Mouse (Mus musculus) 3T3-L1 (cell line): ENCODE measurements around the gene Adgrg6.

Experiments
- DNase-seq: peaks from one replicate; pipeline ENCODE4 v3.0.0-alpha.2; 2015; ENCODE audit warnings: low read depth, low spot score

The Adgrg6 gene

DNA sequence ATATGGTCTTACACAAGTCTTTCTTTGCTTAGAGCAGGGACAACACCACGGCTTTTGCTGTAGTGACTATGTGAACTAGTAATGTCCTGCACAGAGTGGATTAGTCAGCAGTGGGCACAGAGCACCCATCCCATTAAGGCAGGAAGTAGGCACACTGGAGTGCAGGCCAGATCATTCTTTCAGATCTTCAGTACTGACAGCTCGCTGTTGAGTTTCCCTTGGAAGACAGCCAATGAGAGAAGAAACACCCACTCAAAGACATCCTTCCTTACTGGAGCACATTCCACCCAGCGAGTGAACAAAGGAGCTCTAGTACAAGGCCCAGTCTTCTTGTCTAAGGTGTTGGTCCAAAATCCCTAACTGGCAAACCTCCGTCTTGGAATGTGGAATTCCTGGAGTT, 53.6 kb downstream of the Adgrg6 start:
- peak; percentile 67 for DNase-seq

DNA sequence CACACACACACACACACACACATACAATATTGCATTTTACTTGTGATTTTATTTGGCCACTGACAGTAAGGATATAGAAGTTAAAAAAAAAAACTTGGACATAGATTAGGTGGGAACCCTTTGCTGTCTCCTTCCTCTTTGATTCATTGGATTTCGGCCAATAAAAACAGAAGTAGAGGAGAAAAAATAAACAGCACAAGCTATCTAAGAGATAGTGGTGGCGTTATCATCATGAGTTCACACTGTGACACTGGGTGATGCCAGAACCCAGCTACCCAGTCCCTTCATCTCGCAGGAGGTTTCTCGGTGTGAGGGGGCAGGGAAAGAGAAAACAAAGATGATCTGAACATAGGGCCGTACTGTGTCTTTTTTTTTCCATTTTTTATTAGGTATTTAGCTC, 62.2 kb downstream of the Adgrg6 start:
- no peak for DNase-seq

DNA sequence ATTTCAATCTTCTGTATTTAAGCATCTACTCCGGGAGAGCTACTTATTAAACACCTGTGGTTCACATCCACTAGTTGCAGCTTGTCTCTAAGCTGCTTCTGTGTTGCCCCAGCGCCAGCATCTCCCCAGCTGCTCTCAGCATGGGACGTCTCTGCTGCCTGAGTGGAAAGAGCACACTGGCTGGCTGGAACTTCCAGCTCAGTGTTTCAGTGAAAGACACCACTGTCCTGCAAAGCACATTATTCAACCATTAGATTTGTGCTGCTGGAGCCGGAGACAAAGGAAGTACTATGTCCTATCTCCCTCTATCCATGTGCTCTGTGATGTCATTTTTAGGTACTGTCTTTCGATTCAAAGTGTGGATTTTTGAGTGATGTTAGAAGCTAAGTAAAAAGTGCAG, 63.0 kb downstream of the Adgrg6 start:
- no peak for DNase-seq

DNA sequence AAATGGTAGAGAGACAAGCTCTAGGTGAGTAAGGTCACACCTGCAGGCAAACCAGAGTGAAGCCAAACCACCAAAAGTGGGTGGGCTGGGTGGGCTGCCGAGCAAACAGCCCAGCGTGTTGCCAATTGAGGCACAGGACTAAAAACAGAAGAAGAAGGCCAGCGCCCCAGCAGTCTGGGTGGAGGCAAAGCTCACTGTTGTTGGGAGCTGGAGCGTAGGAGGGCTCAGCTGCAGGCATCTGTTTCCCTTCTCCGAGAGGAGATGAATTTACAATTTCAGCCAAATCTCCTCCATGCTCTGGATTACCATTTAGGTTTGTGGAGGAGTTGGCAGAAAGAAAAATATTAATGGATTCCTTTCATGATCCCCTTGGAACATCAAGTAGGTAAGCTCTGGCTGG, 64.5 kb downstream of the Adgrg6 start:
- no peak for DNase-seq

- no peak for DNase-seq
These were observed 69.1 kb downstream of the Adgrg6 start for GRCm38 (mm10) chr10:14476393-14476792.

- DNase-seq: no peak
These were observed 69.8 kb downstream of the Adgrg6 start for GRCm38 (mm10) chr10:14475641-14476040.

DNA sequence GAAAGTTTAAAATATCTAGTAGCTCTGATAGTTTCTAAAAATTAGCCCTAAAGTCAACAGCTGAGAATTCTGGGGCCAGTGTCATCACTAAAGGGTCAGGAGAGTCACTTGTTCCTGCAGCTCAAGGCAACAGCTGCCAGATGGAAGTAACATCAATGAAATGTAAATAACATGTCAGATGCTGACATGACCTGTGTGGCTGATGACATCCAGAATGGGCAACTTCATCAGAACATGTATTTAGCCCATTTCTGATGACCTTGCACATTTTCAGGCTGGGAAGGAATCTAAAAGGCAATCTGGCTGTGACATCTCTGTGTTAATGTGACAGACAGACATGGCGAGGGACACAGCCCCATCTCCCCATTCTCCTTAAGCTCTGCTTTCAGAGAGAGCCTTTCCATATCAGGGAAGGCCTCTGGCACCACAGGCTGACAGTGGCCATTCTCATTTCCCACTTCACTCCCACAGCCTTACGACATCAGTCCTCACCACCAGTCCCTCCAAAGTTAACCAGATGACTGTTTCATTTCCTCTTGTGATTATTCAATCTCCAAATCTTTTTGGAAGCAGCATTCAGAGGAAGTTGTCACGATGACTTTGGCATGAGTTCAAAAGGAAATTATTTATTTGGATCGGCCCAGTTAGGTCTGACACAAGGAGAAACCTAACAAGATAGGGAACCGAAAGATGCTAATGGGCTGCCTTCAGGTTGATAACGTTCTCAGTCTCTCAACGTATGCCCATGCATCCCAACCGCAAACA, 70.7 kb downstream of the Adgrg6 start:
- no peak for DNase-seq

DNA sequence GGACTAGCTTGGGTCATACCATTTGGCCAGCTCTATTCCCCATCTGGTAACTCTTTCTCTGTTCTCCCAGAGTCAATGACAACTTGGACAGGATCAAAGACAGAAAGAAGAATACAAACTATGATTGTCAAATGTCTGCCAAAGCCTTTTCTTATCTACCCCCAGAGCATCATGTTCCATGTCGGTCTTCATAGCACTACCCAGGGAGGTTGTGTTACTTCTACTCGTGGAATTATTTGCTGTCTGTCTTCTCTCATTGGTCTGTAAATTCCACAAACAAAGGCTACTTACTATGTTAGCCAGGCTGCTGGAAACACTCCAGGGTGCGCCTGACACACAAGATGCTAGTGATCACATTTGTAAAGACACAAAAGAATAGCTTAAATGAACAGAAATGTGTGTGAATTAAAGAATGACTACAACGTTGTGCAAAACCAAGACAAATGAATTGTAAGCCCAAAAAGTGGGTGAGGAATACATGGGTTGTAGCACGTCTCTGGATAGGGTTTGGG, 74.4 kb downstream of the Adgrg6 start:
- no peak for DNase-seq

DNA sequence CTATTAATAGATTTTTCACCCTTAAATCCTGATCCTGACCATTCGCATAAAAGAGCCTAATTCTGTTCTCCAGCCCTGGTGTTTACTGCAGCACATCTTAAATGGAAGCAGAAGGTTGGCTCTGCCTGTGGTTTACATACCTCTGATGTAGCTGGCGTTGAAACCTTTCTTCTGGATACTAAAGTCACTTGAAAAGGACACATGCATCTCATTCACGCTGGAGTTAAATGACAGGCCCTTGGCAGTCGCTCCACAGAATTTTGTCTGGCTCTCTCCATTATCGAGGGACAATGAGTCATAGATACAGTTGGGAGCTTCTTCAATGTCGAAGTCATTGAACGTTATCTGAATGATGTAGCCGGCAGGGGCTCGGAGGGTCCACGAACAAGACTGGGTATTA, 76.8 kb downstream of the Adgrg6 start:
- no peak for DNase-seq

DNA sequence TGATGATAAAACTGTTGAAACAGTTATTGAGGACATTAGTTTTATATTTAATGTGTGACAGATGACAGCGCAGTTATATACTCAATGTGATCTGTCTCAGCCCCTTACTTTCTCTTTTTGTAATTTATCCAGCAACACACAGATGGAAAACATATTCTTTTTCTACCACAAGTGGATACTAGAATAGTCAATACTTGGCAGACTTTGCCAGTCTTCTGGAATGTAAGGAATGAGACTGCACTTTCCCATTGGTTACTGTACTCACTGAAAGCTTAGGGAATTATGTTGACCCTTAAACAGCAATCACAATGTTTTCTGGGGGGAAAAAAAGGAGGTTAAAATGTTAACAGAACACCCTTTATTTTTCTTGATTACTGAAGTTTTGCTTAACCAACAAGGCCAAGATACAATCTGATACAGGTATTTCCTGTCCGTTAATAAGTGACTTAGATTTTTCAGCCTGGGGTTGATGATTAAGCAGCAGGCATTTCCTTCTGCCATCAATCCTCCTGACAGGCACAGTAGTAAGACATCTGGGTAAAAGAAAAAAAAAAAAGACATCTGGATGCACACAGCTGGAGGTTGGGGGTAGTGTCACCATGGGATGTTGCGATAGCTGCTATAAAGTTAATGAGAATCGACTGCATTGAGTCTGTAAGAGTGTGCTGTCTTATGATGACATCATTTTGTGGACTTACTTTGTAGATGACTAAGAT, 81.5 kb downstream of the Adgrg6 start:
- peak; percentile 90 for DNase-seq

- DNase-seq: no peak
These were observed 84.4 kb downstream of the Adgrg6 start for GRCm38 (mm10) chr10:14460933-14461514.

DNA sequence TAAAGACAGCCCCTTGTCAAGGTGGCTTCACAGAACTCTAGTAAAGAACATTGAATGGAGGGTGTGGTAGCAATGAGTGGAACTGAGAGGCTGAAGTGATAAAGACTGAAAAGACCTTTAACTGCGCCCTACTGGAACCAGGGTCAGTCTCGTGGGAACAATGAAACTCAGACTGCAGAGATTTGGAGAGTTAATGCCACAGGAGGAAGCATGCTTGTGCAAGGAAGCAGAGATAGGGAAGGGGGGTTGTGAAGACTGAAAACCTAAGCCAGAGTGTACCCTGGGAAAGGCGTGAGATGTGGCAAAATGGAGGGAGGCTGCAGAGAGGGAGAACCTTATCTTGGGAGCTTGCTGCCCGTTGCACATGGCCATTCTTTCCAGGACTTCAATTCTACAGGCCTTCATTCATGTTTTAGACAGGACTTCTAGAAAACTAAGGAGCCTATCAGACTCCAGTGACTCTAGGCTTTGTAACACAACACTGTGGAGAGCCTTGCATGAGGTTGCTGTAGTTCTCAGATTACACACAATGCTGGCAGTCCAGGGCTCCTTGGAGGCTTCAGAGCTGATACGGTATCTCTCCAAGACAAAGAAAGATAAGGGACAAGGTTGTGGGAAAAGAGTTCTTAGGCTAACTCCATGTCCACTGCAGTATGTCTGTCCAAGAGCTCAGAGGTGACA, 85.1 kb downstream of the Adgrg6 start:
- DNase-seq: peak; percentile 16

- no peak for DNase-seq
These were observed 85.6 kb downstream of the Adgrg6 start for GRCm38 (mm10) chr10:14459819-14460218.

GRCm38 (mm10) chr10:14459330-14459729, 86.1 kb downstream of the Adgrg6 start:
- no peak for DNase-seq

- DNase-seq: no peak
These were observed 91.0 kb downstream of the Adgrg6 start for GRCm38 (mm10) chr10:14454481-14454880.

DNA sequence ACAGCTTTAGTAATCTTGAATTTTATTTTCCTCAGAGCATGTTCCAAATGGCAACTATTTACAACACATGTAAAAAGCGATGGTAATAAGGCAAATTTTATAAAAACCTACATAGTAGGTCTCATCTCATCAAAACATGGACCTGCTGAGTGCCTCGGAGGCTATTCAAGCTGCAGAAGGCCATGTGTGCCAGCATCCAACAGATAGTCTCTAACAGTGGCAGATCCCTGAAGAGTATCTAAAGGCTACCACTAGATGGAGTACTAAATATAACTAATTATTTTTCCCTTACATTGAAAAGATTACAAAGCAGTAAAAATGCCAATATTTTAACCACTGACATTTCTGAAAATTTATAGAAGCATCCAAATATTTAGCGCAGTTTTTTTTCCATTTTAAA, 93.6 kb downstream of the Adgrg6 start:
- peak; percentile 66 for DNase-seq

DNA sequence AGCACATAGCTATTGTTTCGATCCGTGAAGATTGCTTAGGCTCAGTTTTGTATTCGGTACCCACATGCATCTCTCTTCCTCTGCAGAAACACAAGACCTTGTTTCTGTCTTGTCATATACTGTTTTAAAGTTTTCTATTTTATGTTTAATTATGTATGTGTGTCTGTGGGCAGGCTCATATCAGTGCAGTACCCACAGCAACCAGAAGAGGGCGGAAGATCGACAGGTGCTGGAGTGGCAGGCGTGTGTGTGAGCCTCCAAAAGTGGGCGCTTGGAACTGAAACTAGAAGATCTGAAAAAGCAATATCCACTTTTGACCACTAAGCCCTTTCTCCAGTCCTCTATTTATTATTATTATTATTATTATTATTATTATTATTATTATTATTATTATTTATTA, 95.4 kb downstream of the Adgrg6 start:
- DNase-seq: peak; percentile 36

DNA sequence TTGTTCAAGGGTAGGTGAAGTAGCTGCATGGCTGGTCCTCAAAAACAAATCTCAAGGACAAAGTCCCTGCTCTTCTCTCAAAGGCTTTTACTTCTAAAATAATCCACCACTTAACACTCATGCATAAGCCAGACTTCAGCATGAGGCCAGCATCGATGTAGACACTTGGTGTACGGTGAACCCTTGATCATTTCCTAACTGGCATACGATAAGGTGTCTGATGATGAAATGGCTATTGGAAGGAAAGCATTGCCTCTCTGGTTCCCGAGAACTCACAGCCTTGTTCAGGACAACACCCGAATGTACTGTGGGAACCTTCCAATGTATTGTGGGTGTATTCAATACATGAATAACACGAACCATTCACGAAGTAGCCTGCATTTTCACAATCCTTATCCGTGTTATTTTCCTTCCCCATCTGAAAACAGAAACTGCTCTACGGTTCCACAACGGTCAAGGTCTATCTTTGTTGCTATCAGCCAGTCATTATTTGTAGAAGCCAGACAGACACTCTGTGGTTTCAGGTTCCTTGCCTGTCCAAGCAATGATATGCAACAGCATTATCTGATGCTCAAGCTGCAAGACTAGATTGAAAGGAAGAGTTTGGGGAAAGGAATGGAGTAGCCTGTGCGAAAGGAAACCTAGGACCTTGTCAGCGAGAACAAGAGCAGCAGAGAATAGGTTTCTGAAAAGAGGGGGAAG, 99.7 kb downstream of the Adgrg6 start:
- no peak for DNase-seq

GRCm38 (mm10) chr10:14440860-14441579, 104.4 kb downstream of the Adgrg6 start:
- no peak for DNase-seq

DNA sequence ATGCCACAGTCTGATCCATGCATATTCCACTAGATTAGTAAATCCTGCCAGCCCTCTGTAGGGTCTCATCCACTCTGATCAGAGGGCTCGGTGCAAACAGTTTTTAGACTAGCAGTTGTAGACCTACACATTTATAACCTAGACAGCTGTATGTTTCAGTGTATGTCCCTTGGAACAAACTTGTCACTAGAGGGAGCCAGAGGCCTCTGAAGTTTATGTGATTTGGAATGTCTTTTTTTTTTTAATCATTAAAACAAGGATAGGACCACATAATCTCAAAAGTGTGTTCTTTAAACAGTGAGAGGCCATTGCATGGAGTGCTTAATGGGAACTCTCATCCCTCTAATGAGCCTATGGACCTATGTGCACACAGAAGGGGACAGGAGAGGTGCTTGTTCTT, 141.4 kb downstream of the Adgrg6 start:
- peak; percentile 81 for DNase-seq

DNA sequence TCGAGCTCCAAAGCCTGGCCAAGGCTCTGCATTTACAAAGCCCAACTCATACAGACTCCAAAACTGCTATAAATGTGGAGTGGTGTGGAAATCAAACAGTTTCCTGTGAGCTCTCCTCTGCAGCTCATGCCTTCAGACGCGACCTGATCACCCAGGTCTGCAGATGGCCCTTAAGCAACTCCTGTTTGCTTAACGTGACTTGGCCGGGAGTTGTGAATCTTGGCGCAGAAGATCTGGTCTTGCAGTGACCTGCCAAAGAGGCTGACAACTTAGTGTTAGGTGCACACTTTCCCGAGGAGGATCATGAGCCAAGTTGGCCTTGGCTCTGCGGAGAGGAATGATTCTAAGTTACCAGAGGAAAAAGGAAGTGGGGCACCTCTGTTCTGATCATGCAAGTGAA, 143.7 kb downstream of the Adgrg6 start:
- DNase-seq: no peak
